8 mouse cellular contexts compared by ENCODE assay signal in genomic region chr6:114921632-114922354, GRCm38 (mm10). TPM values are rescaled to one million over a fixed set of nuclear protein-coding genes. Genes with fewer than 3 reads are reported as not detected.
DNase-seq lines count a peak whose midpoint lies in the region; ATAC-seq lines count a peak whose summit lies in the region.

No protein-coding gene starts in this region.

- H3K9ac ChIP-seq in embryonic facial prominence, embryonic 15.5 days, result peak overlapping the region; percentile 54
- H3K9ac ChIP-seq in limb, embryonic 15.5 days, result peak overlapping the region; percentile 72
- peak overlapping the region; percentile 56 for H3K9ac ChIP-seq in midbrain, embryonic 16.5 days (ENCODE audit: low read depth, low read length)

- peak; percentile 74 to 85 for DNase-seq in adrenal gland, adult 18-20 months (ENCODE audit: low spot score in 2 of 2)
- peak; percentile 92 to 97 for DNase-seq in heart, adult 9 months (ENCODE audit: low spot score in 2 of 2)
- DNase-seq in kidney, adult 9 months, result peak; percentile 93
- peak; percentile 70 to 80 for DNase-seq in spleen, adult 18-20 months
- DNase-seq in cerebellum, adult 9-10 months, result no peak

- H3K4me3 ChIP-seq in embryonic facial prominence, embryonic 15.5 days (replicated peaks), result peak overlapping the region; percentile 58
- peak overlapping the region; percentile 61 for H3K4me3 ChIP-seq in limb, embryonic 15.5 days
- H3K4me3 ChIP-seq in midbrain, embryonic 16.5 days (ENCODE audit: low read depth, low read length), result peak overlapping the region; percentile 58

- no peaks in the 10 kb centered on the region for H3K9me3 ChIP-seq in embryonic facial prominence, embryonic 15.5 days (replicated peaks)
- H3K9me3 ChIP-seq in limb, embryonic 15.5 days, result no peaks in the 10 kb centered on the region
- no peaks in the 10 kb centered on the region; the same call in 1 of the 2 replicates for H3K9me3 ChIP-seq in midbrain, embryonic 16.5 days (replicated peaks; ENCODE audit: control insufficient read depth, low read length, poor library complexity, severe bottlenecking)

- H3K27me3 ChIP-seq in embryonic facial prominence, embryonic 15.5 days, result no peaks in the 10 kb centered on the region
- no peaks in the 10 kb centered on the region for H3K27me3 ChIP-seq in limb, embryonic 15.5 days
- no peaks in the 10 kb centered on the region for H3K27me3 ChIP-seq in midbrain, embryonic 16.5 days (ENCODE audit: control insufficient read depth, insufficient read depth, low read depth, low read length)

- H3K36me3 ChIP-seq in embryonic facial prominence, embryonic 15.5 days, result no peaks in the 10 kb centered on the region
- H3K36me3 ChIP-seq in limb, embryonic 15.5 days, result no peaks in the 10 kb centered on the region
- H3K36me3 ChIP-seq in midbrain, embryonic 16.5 days (ENCODE audit: control insufficient read depth, insufficient read depth, low read length), result no peaks in the 10 kb centered on the region

- peak; percentile 93 for ATAC-seq in embryonic facial prominence, embryonic 15.5 days (ENCODE audit: insufficient number of reproducible peaks, low FRiP score, low TSS enrichment, low read depth)
- ATAC-seq in limb, embryonic 15.5 days (ENCODE audit: insufficient number of reproducible peaks, low FRiP score, low TSS enrichment, low read depth), result peak; percentile 92
- ATAC-seq in midbrain, embryonic 16.5 days, result peak; percentile 92

- H3K4me2 ChIP-seq in embryonic facial prominence, embryonic 15.5 days (replicated peaks), result peak overlapping the region; percentile 60
- peak overlapping the region; percentile 65 for H3K4me2 ChIP-seq in limb, embryonic 15.5 days
- H3K4me2 ChIP-seq in midbrain, embryonic 16.5 days (ENCODE audit: low read length), result peak overlapping the region; percentile 69

- peaks cover 30% of the 10 kb centered on the region for H3K4me1 ChIP-seq in embryonic facial prominence, embryonic 15.5 days
- peaks cover 38% of the 10 kb centered on the region for H3K4me1 ChIP-seq in limb, embryonic 15.5 days
- H3K4me1 ChIP-seq in midbrain, embryonic 16.5 days (ENCODE audit: control insufficient read depth, insufficient read depth, low read length), result peaks cover 44% of the 10 kb centered on the region

- 2% methylated on average over 15 of the region's 15 CpGs for WGBS in embryonic facial prominence, embryonic 15.5 days
- WGBS in limb, embryonic 15.5 days, result 3% methylated on average over 15 of the region's 15 CpGs
- WGBS in midbrain, embryonic 16.5 days, result 3% methylated on average over 15 of the region's 15 CpGs

- peak overlapping the region; percentile 94 for H3K27ac ChIP-seq in embryonic facial prominence, embryonic 15.5 days (replicated peaks)
- H3K27ac ChIP-seq in limb, embryonic 15.5 days, result peak overlapping the region; percentile 91
- peak overlapping the region; percentile 77 for H3K27ac ChIP-seq in midbrain, embryonic 16.5 days (ENCODE audit: low read length)

RNA-seq across cellular contexts. Expression of gene Vgll4, which starts 48.0 kb away (rescaled TPM):
- 10 to 100 TPM; 50.6 to 80.7 TPM for total RNA-seq in adrenal gland, adult 18-20 months (2021)
- 141 and 143 TPM in 2 replicates for polyA plus RNA-seq in embryonic facial prominence, embryonic 15.5 days (2015; fragmentation: Nextera tagmentation; extraction: Ambion mirVana)
- 121 and 130 TPM in 2 replicates for polyA plus RNA-seq in limb, embryonic 15.5 days (2015; fragmentation: Nextera tagmentation; extraction: Ambion mirVana)
- 49.2 and 51.0 TPM in 2 replicates for polyA plus RNA-seq in midbrain, embryonic 16.5 days (2015; fragmentation: Nextera tagmentation; extraction: Ambion mirVana)
